Mouse (Mus musculus): Measurements from ENCODE around the gene Hoxc13.

GRCm38 (mm10) chr15:102917972-102918572 is 2.8 kb upstream of the Hoxc13 start:
- TF ChIP-seq CTCF (IDR thresholded peaks at IDR 0.05; ENCODE audit: control insufficient read depth, insufficient read depth, insufficient read length) (no peak), MAX (IDR thresholded peaks at IDR 0.05) (no peak), USF1 (IDR thresholded peaks at IDR 0.05; ENCODE audit: low read depth) (no peak), MYOD1 (IDR thresholded peaks at IDR 0.05; ENCODE audit: control insufficient read depth, insufficient read length, low read depth) (no peak), CEBPB (IDR thresholded peaks at IDR 0.05; ENCODE audit: low read depth) (no peak), FOSL1 (IDR thresholded peaks at IDR 0.05; ENCODE audit: insufficient read depth, low read length, poor library complexity, severe bottlenecking) (no peak)

Measured in C2C12 (cell line).